8 mouse cellular contexts compared by ENCODE assay signal in genomic region chr4:154160538-154161390, GRCm38 (mm10). TPM values are rescaled to one million over a fixed set of nuclear protein-coding genes. Genes with fewer than 3 reads are reported as not detected.
A peak's percentile ranks its signal among the peaks of the same experiment; 100 is the strongest.
DNase-seq lines count a peak whose midpoint lies in the region; ATAC-seq lines count a peak whose summit lies in the region.

Tprgl (minus strand) TSS chr4:154160666.

- H3K4me1 ChIP-seq in hindbrain, embryonic 14.5 days (replicated peaks; ENCODE audit: control insufficient read depth, insufficient read depth, low read length), result peaks cover 14% of the 10 kb centered on the region

- no peaks in the 10 kb centered on the region for H3K9me3 ChIP-seq in hindbrain, embryonic 14.5 days (ENCODE audit: control insufficient read depth, low read length)

- H3K9ac ChIP-seq in hindbrain, embryonic 14.5 days, result peak within 1 kb of the TSS; percentile 82

- peak within 1 kb of the TSS; percentile 75 for H3K4me2 ChIP-seq in hindbrain, embryonic 14.5 days (replicated peaks)

- DNase-seq in R1 (ENCODE audit: low read depth, low spot score), result peak; percentile 97
- DNase-seq in cerebellum, postnatal 25 days, result peak; percentile 97 to 99
- DNase-seq in frontal cortex, postnatal 25 days (ENCODE audit: low spot score in 2 of 2), result peak; percentile 89 to 93
- peak; percentile 94 for DNase-seq in hindbrain, embryonic 14.5 days (ENCODE audit: low spot score)
- peak; percentile 96 for DNase-seq in layer of hippocampus, postnatal 36 days
- peak; percentile 98 for DNase-seq in lung, postnatal 36 days
- DNase-seq in retina, postnatal 1 day, result peak; percentile 98
- DNase-seq in urinary bladder, adult 18-20 months (ENCODE audit: low spot score in 2 of 2), result peak; percentile 95 to 96

- H3K4me3 ChIP-seq in hindbrain, embryonic 14.5 days (replicated peaks; ENCODE audit: low read length), result peak within 1 kb of the TSS; percentile 94

- H3K27me3 ChIP-seq in hindbrain, embryonic 14.5 days (ENCODE audit: control insufficient read depth, insufficient read depth, low read length), result no peaks in the 10 kb centered on the region

- peak; percentile 97 for ATAC-seq in hindbrain, embryonic 14.5 days (ENCODE audit: low FRiP score)

- 1% methylated on average over 53 of the region's 75 CpGs for WGBS in hindbrain, embryonic 14.5 days

- peaks cover 30% of the 10 kb centered on the region for H3K36me3 ChIP-seq in hindbrain, embryonic 14.5 days (replicated peaks; ENCODE audit: control insufficient read depth, insufficient read depth)

- peak within 1 kb of the TSS; percentile 62 for H3K27ac ChIP-seq in hindbrain, embryonic 14.5 days

RNA-seq across cellular contexts. Expression of gene Tprgl, which starts in this region (rescaled TPM):
- polyA plus RNA-seq in hindbrain, embryonic 14.5 days (2014; fragmentation: Nextera tagmentation; extraction: Ambion mirVana), result 203 and 222 TPM in 2 replicates
- total RNA-seq in layer of hippocampus, postnatal 36 days (2021), result 100 to 1,000 TPM; 161 to 177 TPM

Comparison
In these comparisons a context has a peak if more than half of its experiments do, and no peak if none do; other contexts are left out.
1. Peak in every context shown above with its lines: DNase-seq, ATAC-seq, H3K4me3 ChIP-seq and H3K27ac ChIP-seq.